Mouse (Mus musculus): ENCODE measurements around the gene Syde2.

Gene Syde2

GRCm38 (mm10) chr3:146053873-146054272 lies 66.2 kb downstream of the Syde2 start:
- DNase-seq (ENCODE audit: low spot score): no peak

- no peak for DNase-seq (ENCODE audit: low spot score)
These were observed 69.5 kb downstream of the Syde2 start for GRCm38 (mm10) chr3:146057131-146057530.

- DNase-seq (ENCODE audit: low spot score): no peak
These were observed 70.6 kb downstream of the Syde2 start for GRCm38 (mm10) chr3:146058263-146058662.

- DNase-seq (ENCODE audit: low spot score): no peak
These were observed 71.8 kb downstream of the Syde2 start for GRCm38 (mm10) chr3:146059356-146059926.

- no peak for DNase-seq (ENCODE audit: low spot score)
These were observed 75.5 kb downstream of the Syde2 start for GRCm38 (mm10) chr3:146063146-146063545.

- no peak for DNase-seq (ENCODE audit: low spot score)
These were observed 81.6 kb downstream of the Syde2 start for GRCm38 (mm10) chr3:146069276-146069675.

All from ovary, postnatal 10 days (tissue).